Mouse (Mus musculus) bone marrow, adult 2 months (tissue): ENCODE results near the gene Stom.

Experiments
- CTCF ChIP-seq: fragments of 200-500 bp; IDR thresholded peaks from 2 replicates; pipeline ENCODE4 v1.5.1; 2011; ENCODE audit warnings: low read length, control low read depth; ENCODE audit not compliant: control insufficient read depth, insufficient read depth
- POLR2A ChIP-seq: fragments of 200-500 bp; IDR thresholded peaks from 2 replicates; pipeline ENCODE4 v1.6.1; 2011; ENCODE audit warnings: low read depth, mild to moderate bottlenecking, control low read depth, low read length, borderline replicate concordance; ENCODE audit not compliant: control insufficient read depth

GRCm38 (mm10) chr2:35320399-35320798, 16.4 kb downstream of the Stom start:
- TF ChIP-seq CTCF (no peak), POLR2A (no peak)
